Mouse (Mus musculus): ENCODE measurements around the gene Hadha. TPM values are rescaled to one million over a fixed set of nuclear protein-coding genes. Genes with fewer than 3 reads are reported as not detected.

The Hadha gene
- polyA plus RNA-seq, 1 experiment from 2014 or later: 163 TPM

MicroRNAs encoded within 50 kb of the gene (microRNA counts, 519-probe panel; counts per million panel counts)
- microRNA mmu-miR-1960: 1,436 counts per million, percentile 18 among the panel's probes with 10 or more counts

Small RNAs within 50 kb of the gene (microRNA-seq; reads per million reads assigned to microRNA genes)
- gene Mir1960: 0.79 reads per million

Other genes starting within 250 kb of the Hadha start
- 0.24 and 0.53 TPM in 2 replicates for gene Il6, start 142.0 kb downstream of the Hadha start, polyA plus RNA-seq (2015; fragmentation: Nextera tagmentation; extraction: Ambion mirVana)
- 270 and 275 TPM in 2 replicates for gene Tyms, start 81.5 kb downstream of the Hadha start, polyA plus RNA-seq (2015; fragmentation: Nextera tagmentation; extraction: Ambion mirVana)
- 0.09 and 0.10 TPM in 2 replicates for gene Garem2, start 50.0 kb downstream of the Hadha start, polyA plus RNA-seq (2015; fragmentation: Nextera tagmentation; extraction: Ambion mirVana)
- gene 3110082J24Rik, start 49.1 kb downstream of the Hadha start, polyA plus RNA-seq (2015; fragmentation: Nextera tagmentation; extraction: Ambion mirVana): not detected in 2 replicates
- gene Hadhb, start 86 bp upstream of the Hadha start, polyA plus RNA-seq (2015; fragmentation: Nextera tagmentation; extraction: Ambion mirVana): 128 and 133 TPM in 2 replicates
- 0.11 and 0.25 TPM in 2 replicates for gene Adgrf3, start 50.6 kb upstream of the Hadha start, polyA plus RNA-seq (2015; fragmentation: Nextera tagmentation; extraction: Ambion mirVana)
- gene Selenoi, start 77.4 kb upstream of the Hadha start, polyA plus RNA-seq (2015; fragmentation: Nextera tagmentation; extraction: Ambion mirVana): 15.1 and 19.4 TPM in 2 replicates
- gene Drc1, start 126.2 kb upstream of the Hadha start, polyA plus RNA-seq (2015; fragmentation: Nextera tagmentation; extraction: Ambion mirVana): 4.8 and 5.8 TPM in 2 replicates